Mouse (Mus musculus) kidney, adult 10 weeks (tissue): Measurements from ENCODE around the gene Mup14. TPM values are rescaled to one million over a fixed set of nuclear protein-coding genes. Genes with fewer than 3 reads are reported as not detected.

Experiments
- polyA plus RNA-seq: library from polyadenylated mRNA; stranded (reverse); fragments of 350-450 nt; fragmentation: Illumina TruSeq; extraction: RNeasy Lipid Tissue Mini Kit (QIAGEN cat#74804); gene quantifications from one replicate; pipeline ENCODE4 v1.2.3, GENCODE M21; 2014; ENCODE audit warnings: low read depth, low replicate concordance

Gene Mup14
- polyA plus RNA-seq: 1.7 TPM

DNA sequence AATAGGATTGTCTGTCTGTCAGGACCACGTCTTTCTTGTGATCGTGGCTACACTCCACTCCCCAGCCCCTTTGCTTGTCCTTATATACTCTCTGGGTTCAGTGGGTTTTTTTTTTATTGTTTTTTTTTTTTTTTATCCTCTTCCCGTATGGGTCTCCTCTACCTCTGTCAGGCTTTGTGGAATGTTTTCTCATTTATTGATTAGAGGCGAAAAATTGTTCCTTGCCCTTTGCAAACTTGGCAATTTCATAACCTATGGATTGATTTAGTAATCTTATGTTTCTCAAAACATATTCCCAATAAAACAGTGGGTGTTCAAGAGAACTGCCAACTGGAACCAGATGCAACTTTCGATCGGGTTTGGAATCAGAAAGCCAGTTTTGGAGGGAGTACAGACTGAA, at the start of gene Mup14:
TSS of gene Mup14 (minus strand) at position 101 of the 400 bp plus-strand sequence.

Other genes starting within 250 kb of the Mup14 start
- gene Mup13, start 75.7 kb downstream of the Mup14 start, polyA plus RNA-seq: not detected
- not detected for gene Mup15, start 135.7 kb upstream of the Mup14 start, polyA plus RNA-seq
- not detected for gene Mup16, start 215.5 kb upstream of the Mup14 start, polyA plus RNA-seq